Mouse (Mus musculus) left cerebral cortex, postnatal 36 days (tissue): ENCODE data around the gene Cyp2j5. TPM values are rescaled to one million over a fixed set of nuclear protein-coding genes. Genes with fewer than 3 reads are reported as not detected.
"Not testable (repeated sequence)": the region's sequence is repeated elsewhere in the genome, so short reads cannot be mapped to it uniquely, and the experiment has no call there.

ENCODE experiments used
- DNase-seq, 2 experiments: peaks; one replicate each; pipeline ENCODE4 v3.0.0; 2021 to 2022; ENCODE audit warnings: low spot score in 2 of 2, mixed read lengths in 1 of 2
- intact Hi-C: fragments of 180-260 bp; cut with DNase I; formaldehyde crosslinking; loops from one replicate; pipeline ENCODE4 v1.15.1; 2025
- total RNA-seq, 2 experiments: library from RNA; stranded (reverse); gene quantifications; 2 replicates each; pipeline ENCODE4 v1.2.3; 2021

Cyp2j5 gene
- not detected for total RNA-seq

DNA sequence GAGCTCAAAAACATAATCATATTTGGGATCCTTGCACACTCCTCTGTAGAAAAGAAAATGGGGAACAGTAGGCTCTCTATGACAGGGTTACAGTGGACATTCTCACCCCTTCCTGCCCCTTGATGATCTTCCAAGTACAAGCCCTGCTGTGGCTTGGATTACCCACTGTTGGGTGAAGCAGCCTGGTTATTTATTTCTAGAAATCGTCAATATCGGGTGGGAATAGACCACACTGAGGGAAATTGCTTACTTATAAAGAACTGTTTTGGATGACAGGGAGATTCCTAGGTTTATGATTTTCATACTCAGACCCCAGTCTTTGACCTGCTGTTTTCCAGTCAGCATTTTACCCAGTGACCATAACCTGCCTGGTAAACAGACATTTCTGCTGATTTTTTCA is at the start of gene Cyp2j5:
TSS of gene Cyp2j5 (minus strand) at position 164 of the 400 bp plus-strand sequence.
- intact Hi-C loops, result no loop called here
- no peak for DNase-seq

DNA sequence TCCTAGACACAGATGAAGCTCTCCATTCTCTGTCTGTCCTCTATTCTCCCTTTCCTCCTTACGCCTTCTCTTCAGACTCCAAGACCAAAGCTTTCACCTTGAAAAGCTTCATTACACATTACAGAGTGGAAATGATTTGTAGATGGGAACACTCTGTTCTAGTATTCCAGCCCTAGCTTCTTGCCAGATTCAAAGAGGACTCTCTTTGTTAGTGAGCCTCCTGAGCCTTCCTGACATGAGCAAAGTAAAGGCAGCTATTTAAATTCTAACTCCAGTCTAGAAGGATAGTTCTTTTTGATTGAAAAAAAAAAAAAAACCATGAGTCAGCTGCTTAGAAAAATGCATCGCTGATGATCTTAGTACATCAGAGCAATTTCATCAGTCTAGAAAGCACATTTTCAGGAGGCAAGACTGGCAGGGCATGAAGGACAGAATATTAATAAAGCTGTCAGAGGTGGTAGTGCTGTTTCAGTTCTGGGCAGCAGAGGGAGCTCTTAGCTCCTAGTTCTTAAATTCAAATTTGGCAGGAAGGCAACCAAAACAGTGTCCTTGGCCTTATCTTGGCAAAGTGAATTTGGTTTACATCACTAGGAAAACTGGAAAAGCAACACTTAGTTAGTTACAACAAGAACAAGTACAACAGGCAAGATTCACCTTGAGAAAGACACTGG is 41.5 kb upstream of the Cyp2j5 start:
- DNase-seq, result peak; percentile 39 to 50
- intact Hi-C loops, result no loop called here

DNA sequence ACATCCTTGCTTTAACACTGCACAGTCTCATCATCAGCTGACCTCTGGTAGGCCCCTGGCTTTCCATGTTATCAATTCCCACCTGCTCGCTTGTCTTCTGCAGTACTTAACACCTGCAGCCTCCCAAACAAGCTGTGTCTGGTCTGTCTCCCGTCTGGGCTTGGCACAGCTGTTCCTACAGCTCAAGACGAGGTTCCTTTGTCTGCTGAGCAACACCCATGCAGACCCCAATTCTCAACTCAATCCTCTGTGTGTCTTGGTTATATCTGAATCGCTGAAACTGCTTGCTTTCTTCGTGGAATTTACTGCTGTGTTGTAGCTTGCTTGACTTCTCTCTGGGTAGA is 34.2 kb upstream of the Cyp2j5 start:
- DNase-seq, result no peak
- intact Hi-C loops, result loop anchor here (5.0 kb wide), 3 partner anchors 1049 to 1749 kb away; no protein-coding TSS in a partner anchor

DNA sequence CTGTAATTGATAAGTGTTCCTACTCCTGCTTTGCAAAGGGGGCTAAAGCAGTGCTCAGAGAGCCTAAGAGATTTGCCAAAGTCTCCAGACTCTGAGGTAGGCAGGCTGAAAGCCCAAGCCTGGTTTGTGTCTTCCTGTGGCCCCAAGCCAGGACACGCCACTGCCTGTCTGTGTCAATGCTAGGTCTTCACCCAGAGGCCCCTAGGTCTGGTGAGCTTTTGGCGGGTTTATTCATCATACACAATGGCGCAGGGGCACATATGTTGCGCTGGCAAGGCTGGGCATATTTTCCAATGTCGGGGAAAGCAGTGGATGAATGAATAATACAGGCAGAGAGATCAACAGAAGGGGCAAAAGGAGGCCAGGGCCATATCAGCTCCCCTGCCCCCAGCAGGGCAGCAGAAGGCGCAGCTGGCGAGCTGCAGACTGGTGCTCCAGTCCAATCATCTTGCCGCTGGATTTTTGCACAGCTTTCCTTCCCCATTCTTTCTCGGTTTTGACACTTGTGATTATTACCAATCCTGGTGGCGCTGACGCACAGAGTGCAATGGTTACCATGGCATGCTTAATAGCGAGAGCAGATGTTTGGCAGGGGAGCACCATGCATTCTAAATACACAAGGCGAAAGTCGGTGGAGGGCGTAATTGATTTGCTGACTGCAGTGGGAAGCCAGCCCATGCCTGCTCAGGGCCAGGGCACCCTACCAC is 33.7 kb upstream of the Cyp2j5 start:
- intact Hi-C loops, result loop anchor here (5.0 kb wide), 3 partner anchors 1050 to 1750 kb away; no protein-coding TSS in a partner anchor

DNA sequence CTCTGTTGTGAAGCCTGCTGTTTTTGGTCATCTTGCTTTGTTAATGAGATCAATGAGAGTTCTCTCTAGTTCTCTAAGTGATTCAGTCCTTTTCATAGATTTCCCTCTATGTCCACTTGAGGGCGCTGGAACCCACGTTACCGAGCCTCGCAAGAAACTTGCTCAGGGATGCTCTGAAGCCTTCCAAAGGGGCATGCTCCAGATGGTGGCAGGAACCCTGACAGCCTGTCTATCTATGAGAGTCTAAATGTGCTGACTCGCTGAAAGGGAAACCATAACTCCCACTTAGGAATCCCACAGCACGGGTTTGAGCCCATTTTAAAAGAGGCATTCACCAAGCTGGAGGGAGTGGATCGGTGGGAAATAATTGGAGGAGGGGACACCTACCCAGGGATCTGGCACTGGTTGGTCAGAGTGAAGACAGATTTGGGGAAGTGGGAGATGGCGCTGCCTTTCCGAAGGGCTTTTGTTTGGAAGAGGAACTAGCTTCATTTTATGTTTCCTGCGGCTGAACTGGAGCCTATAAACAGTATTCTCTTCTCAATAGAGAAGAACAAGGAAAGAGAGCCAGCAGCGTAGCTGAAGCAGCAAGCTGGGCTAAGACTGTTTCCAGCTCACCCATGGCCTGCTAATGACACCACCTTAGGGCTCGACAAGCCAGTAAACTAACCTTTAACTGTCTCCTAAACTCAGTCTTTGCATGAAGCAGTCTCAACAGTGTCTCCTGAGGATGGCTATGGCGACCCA is 32.8 kb upstream of the Cyp2j5 start:
- peak; percentile 64 to 70 for DNase-seq
- intact Hi-C loops, result loop anchor here (5.0 kb wide), 3 partner anchors 1051 to 1751 kb away; no protein-coding TSS in a partner anchor

More for the DNA sequence above, 33.7 kb upstream of the Cyp2j5 start:
- no peak for DNase-seq

DNA sequence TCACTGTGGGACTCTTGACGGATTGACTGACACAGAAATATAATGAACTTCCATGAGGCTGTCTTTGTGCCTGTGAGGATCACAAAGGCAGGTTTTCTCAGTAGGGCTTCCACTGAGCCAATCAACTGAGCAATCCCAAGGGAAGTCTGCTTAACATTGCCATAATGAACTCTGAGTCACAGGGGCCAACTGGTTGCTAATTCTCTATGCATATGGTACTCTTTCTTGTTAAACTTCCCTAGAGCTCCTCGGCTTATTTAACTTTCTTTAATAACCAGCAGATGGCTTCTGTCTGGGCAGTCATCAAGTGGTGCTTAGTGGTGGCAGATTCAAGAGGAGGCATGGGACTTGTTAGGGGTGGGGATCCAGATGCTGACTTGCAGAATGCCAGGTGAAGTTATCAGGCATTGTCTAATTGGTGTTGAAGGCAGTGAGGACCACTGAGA is 23.4 kb upstream of the Cyp2j5 start:
- DNase-seq, result no peak
- intact Hi-C loops, result no loop called here

DNA sequence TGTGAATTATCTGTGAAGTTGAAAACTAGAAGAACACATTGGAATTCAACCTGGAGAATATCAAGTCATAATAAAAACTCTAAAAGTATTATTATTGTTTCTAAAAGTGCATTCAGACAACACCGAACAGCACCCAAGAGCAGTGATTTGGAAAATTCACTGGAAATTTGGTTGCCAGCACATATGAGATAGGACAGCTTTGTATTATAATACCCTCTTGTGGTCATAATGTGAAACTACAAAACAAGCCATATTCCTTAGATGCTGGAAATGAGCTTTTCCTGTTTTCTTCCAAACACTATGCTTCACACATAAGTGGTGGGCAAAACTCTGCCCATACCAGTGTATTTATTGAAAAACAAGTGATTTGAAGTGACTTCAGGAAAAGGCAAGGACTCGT is 19.5 kb upstream of the Cyp2j5 start:
- intact Hi-C loops, result loop anchor here (1.0 to 5.0 kb wide), 3 partner anchors 151 to 591 kb away; no protein-coding TSS in a partner anchor
- no peak for DNase-seq

DNA sequence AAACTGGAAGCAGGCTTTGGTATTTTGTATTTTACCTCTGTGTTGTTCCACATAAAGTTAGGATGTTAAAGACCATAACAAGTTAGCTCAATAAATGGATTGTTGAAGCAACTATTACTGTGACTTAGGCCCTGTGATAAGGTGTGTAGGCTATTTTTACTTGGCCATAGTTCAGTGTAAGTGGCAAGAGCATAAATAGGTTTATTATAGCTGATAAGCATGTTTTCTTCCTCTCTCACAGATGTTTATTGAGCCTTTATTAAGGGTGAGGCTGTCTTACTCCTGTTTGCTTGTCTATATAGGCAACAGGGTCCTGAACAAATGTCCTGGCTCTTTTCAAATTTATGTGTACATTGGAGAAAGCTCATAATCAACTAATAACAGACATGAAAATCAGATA is 17.0 kb upstream of the Cyp2j5 start:
- intact Hi-C loops, result loop anchor here (5.0 kb wide), 2 partner anchors 149 to 589 kb away; no protein-coding TSS in a partner anchor
- DNase-seq, result no peak

DNA sequence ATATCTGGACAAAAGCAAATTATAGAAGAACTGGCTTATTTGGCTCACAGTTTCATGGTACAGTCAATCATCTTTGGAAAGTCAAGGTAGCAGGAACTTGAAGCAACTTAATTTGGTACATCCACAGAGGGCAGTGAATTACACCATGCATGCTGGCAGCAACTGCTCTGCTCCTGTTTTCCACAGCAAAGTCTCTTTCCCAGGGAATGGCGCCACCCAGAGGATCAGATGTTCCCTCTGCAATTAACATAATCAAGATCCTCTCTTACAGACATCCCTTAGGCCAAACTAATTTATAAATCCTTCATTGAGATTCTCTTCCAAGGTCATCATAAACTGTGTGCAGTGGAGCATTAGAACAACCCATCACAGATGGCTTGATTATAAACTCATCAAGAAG is 16.3 kb upstream of the Cyp2j5 start:
- intact Hi-C loops, result loop anchor here (5.0 kb wide), 2 partner anchors 148 to 588 kb away; no protein-coding TSS in a partner anchor
- DNase-seq, result peak in 1 of 2 experiments; percentile 27

DNA sequence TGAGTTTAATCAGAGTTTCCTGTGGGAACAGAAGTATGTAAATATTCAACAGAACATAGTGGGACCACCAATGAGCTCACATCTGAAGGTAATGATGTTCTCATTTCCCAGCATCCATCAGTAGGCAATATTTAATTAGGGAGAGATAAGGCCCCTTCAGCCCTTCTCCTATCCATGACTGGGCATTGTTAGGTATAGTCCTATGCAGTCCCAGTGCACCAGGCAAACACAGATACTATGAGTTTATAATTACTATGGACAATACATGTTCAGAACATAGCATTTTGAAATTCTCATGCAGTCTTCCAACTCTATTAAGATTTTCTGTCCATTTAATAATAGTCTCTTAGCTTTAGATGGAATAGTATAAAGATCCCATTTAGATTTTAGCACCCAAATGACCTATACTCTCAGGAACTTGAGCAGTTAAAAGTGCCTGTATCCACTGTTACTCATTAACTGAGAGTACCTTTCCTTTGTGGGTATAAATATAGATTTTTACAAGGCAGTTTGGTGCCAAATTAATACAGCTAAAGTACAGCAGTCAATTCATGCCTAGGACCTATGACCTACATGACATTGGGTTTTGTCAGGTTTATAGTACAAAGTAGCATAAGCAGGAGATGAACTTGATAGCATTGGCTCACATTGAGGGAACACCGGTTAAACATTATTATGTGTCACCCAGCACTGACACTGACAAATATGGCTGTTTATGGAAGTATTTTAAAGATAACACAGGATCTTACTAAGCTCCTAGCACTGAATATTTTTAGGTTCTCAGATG is 907 bp upstream of the Cyp2j5 start:
- intact Hi-C loops, result no loop called here
- no peak for DNase-seq

DNA sequence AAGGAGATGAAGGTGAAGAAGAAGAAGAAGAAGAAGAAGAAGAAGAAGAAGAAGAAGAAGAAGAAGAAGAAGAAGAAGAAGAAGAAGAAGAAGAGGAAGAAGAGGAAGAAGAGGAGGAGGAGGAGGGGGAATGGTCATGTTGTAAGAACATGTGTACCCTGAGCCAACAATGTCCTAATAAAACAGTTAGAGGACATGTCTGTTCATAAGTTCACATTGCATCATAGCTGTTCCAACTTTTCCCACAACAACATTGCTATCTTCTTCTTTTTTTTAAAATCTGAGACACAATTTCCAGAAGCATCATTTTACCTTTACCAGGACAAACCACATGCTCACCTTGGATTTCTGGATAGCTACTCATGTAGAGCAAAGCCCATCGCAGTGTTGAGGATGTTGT is 28.5 kb downstream of the Cyp2j5 start:
- intact Hi-C loops, result no loop called here
- no peak for DNase-seq

DNA sequence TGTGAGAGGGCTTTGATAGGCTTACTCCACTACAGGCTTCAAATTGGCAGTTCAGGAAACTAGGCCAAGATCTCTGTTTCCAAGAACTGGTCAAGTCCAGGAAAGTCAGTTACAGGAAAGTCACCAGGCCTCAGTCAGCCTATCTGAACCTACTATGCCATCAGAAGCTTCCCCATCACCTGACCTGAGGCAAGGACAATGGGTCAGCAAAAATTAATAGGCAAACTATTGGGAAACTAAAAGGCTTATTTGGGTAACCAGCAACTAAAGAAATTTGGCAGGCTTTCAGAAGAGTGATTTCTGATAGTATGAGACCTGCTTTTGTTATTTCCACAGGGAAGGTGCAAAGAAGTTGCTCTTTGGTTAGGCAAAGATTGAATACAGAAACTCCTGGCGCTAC is 41.5 kb downstream of the Cyp2j5 start:
- DNase-seq, result no peak
- intact Hi-C loops, result no loop called here

DNA sequence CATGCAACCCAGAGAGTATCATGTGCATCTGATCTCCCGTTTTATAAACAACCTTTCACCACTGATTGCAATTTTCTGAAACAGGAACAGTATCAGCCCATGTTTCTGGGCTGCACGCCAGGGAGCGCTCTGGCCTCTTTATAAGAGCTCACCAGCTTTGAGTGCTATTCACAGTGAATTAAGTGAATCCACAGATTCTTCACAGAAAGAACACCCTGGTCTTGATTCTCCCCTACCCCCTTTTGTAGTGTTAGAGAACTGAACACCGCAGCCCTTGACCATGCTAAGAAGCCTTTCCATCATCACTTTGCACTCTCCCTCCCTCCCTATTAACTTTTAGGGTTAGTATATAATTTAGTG is 72.2 kb downstream of the Cyp2j5 start:
- no peak for DNase-seq
- intact Hi-C loops, result no loop called here

DNA sequence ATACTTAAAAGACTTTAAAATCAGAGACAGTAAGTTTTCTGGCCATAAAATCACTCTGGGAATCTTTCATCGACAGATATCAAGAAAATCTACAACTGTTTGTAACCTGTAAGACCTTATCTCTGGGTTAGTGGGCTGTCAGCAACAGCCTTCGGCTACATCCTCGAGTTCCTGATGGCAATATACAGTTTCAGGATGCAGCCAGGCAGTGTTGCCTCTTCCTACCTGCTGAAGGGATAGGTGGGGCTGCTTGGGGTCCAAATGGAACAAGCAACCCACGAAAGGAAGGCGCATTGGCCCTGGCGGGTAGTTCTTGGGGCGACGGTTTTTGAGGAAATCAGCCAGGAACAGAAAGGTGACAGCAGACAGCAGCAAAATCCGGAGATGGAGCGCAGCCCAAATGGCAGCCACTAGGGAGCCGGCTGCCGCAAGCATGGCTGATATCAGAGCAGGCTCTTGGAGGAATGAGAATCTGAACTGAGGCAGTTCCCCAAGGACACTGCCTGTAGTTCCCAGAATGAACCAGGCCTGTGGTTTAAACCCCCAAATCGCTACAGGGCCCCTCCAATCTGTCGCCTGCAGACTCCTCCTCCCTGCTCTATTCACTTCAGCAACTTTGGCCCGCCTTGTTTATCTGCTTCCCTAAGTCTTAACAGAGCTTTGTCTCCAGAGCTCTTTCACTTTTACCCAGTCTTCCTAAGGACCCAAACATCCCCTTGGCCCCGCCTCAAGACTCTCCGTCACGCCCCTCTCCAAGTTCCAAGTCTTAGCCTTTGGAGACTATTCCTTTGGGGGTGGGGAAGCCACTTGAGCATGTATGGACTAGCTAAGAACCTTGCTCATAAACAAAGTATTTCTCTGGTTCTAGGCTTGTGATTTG is 72.8 kb downstream of the Cyp2j5 start, which contains the start of gene Cyp2j9:
TSS of gene Cyp2j9 (minus strand) at position 668 of the 880 bp plus-strand sequence.
- intact Hi-C loops, result no loop called here

DNA sequence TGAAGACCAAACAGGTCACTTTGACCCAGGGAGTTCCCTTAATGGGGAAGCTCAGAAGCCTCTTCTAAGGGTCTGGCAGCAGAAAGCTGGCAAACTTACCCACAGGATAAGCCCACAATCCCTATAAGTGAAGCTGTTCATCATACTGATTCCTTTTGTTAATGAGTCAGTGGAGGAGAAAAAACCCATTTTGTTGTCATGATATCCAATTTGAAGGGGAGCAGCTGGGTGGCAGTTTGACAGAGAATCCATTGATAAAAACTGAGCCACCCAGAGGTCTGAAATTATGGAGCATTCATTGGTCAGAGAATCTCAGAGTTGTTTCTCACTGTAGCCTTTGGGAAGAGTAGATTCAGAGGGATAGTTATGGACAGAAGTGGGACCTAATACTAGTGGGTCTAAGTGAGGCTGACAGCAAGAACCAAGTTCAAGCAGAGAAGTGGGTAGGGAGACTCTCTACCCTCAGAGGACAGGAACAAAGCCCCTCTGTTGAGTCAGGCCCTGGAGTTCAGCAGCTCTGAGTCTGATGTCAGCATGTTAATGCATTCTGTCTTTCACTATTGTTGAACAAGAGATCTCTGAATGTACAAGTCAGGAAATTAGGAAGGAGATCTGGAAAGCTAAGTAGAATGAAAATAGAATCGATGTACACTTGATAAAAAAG is 82.4 kb downstream of the Cyp2j5 start:
- intact Hi-C loops, result no loop called here
- no peak for DNase-seq

More for the DNA sequence above, 72.8 kb downstream of the Cyp2j5 start, which contains the start of gene Cyp2j9:
- DNase-seq, result peak; percentile 42 to 52

DNA sequence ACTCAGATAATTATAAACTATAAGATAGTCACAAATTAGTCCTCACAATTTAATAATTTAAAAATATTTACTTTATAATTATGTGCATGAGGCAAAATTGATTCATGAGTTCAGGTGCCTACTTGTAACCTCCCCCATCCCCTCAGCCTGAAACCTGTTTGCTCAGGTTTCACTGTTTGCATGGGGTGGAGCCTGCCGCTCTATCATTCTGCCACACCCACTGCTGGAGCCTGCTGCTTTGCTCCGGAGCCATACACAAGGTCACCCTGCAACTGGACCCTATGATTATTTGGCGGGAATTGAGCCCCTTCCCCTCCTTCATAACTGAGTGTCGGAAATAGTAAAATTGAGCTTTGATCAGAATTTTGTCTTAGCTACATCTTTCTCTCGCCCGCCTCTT is 83.6 kb downstream of the Cyp2j5 start:
- intact Hi-C loops, DNase-seq: not testable (repeated sequence)
